Mouse (Mus musculus) CH12.LX (cell line): ENCODE results near the gene Zkscan8. TPM values are rescaled to one million over a fixed set of nuclear protein-coding genes. Genes with fewer than 3 reads are reported as not detected.

Source experiments
- DNase-seq: peaks from one replicate; pipeline ENCODE4 v3.0.0-alpha.2; 2013; ENCODE audit errors: extremely low read depth
- H3K27ac ChIP-seq: 2 replicates; pipeline ENCODE4 v1.5.1; 2012; ENCODE audit warnings: low read depth, mild to moderate bottlenecking, control low read depth, moderate library complexity; ENCODE audit not compliant: insufficient read depth
- H3K27me3 ChIP-seq: replicated peaks from 2 replicates; pipeline ENCODE3; 2012; ENCODE audit warnings: inconsistent platforms
- H3K36me3 ChIP-seq, 2 experiments: replicated peaks in 1 of 2; 2 replicates each; pipeline versions ENCODE3 to v1.6.1; 2012; ENCODE audit warnings: inconsistent platforms in 1 of 2, low read length in 1 of 2, mild to moderate bottlenecking in 1 of 2, mixed read lengths in 1 of 2, moderate library complexity in 1 of 2; ENCODE audit not compliant: control insufficient read depth in 1 of 2, insufficient read depth in 1 of 2
- H3K4me1 ChIP-seq, 2 experiments: 2 replicates each; pipeline ENCODE4 v1.6.1; 2012; ENCODE audit warnings: inconsistent platforms in 1 of 2, moderate library complexity in 1 of 2; ENCODE audit not compliant: insufficient read depth in 2 of 2, control insufficient read depth in 1 of 2
- H3K4me2 ChIP-seq: 2 replicates; pipeline ENCODE4 v1.6.1; 2012; ENCODE audit warnings: low read depth, mild to moderate bottlenecking, control low read depth; ENCODE audit not compliant: poor library complexity, insufficient read depth, severe bottlenecking
- H3K4me3 ChIP-seq, 3 experiments: fragments of 150-350 bp in 1 of 3; sonication (generic) in 1 of 3; replicated peaks in 1 of 3; 2 replicates each; pipeline versions ENCODE3 to v1.5.1; 2011 to 2012; ENCODE audit warnings: low read depth in 2 of 3, low read length in 2 of 3, mild to moderate bottlenecking in 2 of 3, moderate library complexity in 2 of 3, control low read depth in 1 of 3, improper control_type of control experiment in 1 of 3, inconsistent platforms in 1 of 3, mixed read lengths in 1 of 3; ENCODE audit not compliant: poor library complexity in 1 of 3
- H3K79me2 ChIP-seq: replicated peaks from 2 replicates; pipeline ENCODE4 v1.6.1; 2012; ENCODE audit warnings: mild to moderate bottlenecking, moderate library complexity; ENCODE audit not compliant: control insufficient read depth, poor library complexity, insufficient read depth, severe bottlenecking; ENCODE audit errors: extremely low read depth
- H3K9ac ChIP-seq: 2 replicates; pipeline ENCODE4 v1.6.1; 2012; ENCODE audit warnings: low read depth, mild to moderate bottlenecking, control low read depth, moderate library complexity; ENCODE audit not compliant: insufficient read depth
- H3K9me3 ChIP-seq: replicated peaks from 2 replicates; pipeline ENCODE3; 2012; ENCODE audit warnings: low read length, inconsistent platforms, mixed read lengths
- BHLHE40 ChIP-seq: IDR thresholded peaks from 2 replicates; pipeline ENCODE4 v1.6.1; 2011; ENCODE audit warnings: mild to moderate bottlenecking, low read depth, low read length, improper control_type of control experiment
- CHD1 ChIP-seq: IDR thresholded peaks from 2 replicates; pipeline ENCODE4 v1.6.1; 2012; ENCODE audit warnings: low read depth, low read length, improper control_type of control experiment, inconsistent platforms
- CTCF ChIP-seq, 2 experiments: IDR thresholded peaks in 1 of 2; conservative IDR thresholded peaks in 1 of 2; 2 replicates each; pipeline ENCODE4 v1.5.1; 2011 to 2012; ENCODE audit warnings: low read depth in 2 of 2, low read length in 2 of 2, improper control_type of control experiment in 1 of 2, inconsistent platforms in 1 of 2, mild to moderate bottlenecking in 1 of 2, moderate library complexity in 1 of 2
- E2F4 ChIP-seq: IDR thresholded peaks from 2 replicates; pipeline ENCODE4 v1.6.1; 2011; ENCODE audit warnings: low read depth, low read length, improper control_type of control experiment; ENCODE audit not compliant: insufficient replicate concordance
- ELF1 ChIP-seq: IDR thresholded peaks from 2 replicates; pipeline ENCODE4 v1.6.1; 2014; ENCODE audit warnings: low read depth, mild to moderate bottlenecking, inconsistent platforms, low read length, improper control_type of control experiment
- GABPA ChIP-seq: IDR thresholded peaks from 2 replicates; pipeline ENCODE4 v1.6.1; 2012; ENCODE audit warnings: low read depth, low read length, improper control_type of control experiment, inconsistent platforms; ENCODE audit not compliant: insufficient replicate concordance
- HCFC1 ChIP-seq: IDR thresholded peaks from 2 replicates; pipeline ENCODE4 v1.6.1; 2012; ENCODE audit warnings: low read depth, mild to moderate bottlenecking, inconsistent platforms, low read length, improper control_type of control experiment
- IRF4 ChIP-seq: IDR thresholded peaks from 2 replicates; pipeline ENCODE4 v1.6.1; 2014; ENCODE audit warnings: low read depth, mild to moderate bottlenecking, inconsistent platforms, low read length, improper control_type of control experiment
- JUN ChIP-seq: IDR thresholded peaks from 2 replicates; pipeline ENCODE4 v1.6.1; 2011; ENCODE audit warnings: low read depth, mild to moderate bottlenecking, low read length, improper control_type of control experiment, moderate library complexity; ENCODE audit not compliant: insufficient read depth
- MAFK ChIP-seq: IDR thresholded peaks from 2 replicates; pipeline ENCODE4 v1.6.1; 2011; ENCODE audit warnings: low read length, improper control_type of control experiment; ENCODE audit not compliant: insufficient replicate concordance
- MAX ChIP-seq: IDR thresholded peaks from 2 replicates; pipeline ENCODE4 v1.6.1; 2011; ENCODE audit warnings: low read length, improper control_type of control experiment
- MXI1 ChIP-seq: IDR thresholded peaks from 2 replicates; pipeline ENCODE4 v1.6.1; 2011; ENCODE audit warnings: mild to moderate bottlenecking, low read depth, low read length, improper control_type of control experiment
- MYC ChIP-seq: IDR thresholded peaks from 2 replicates; pipeline ENCODE4 v1.6.1; 2011; ENCODE audit warnings: low read depth, mild to moderate bottlenecking, improper control_type of control experiment, low read length
- PAX5 ChIP-seq: IDR thresholded peaks from 2 replicates; pipeline ENCODE4 v1.6.1; 2012; ENCODE audit warnings: low read length, inconsistent platforms, mixed read lengths
- POLR2A ChIP-seq: IDR thresholded peaks from 2 replicates; pipeline ENCODE4 v1.6.1; 2011; ENCODE audit warnings: low read depth, mild to moderate bottlenecking, improper control_type of control experiment, low read length
- POLR2AphosphoS2 ChIP-seq: IDR thresholded peaks from 2 replicates; pipeline ENCODE4 v1.6.1; 2011; ENCODE audit warnings: low read depth, low read length, improper control_type of control experiment
- RCOR1 ChIP-seq: conservative IDR thresholded peaks from 2 replicates; pipeline ENCODE4 v1.6.1; 2012; ENCODE audit warnings: low read depth, mild to moderate bottlenecking, inconsistent platforms, low read length, improper control_type of control experiment
- SMC3 ChIP-seq: IDR thresholded peaks from 2 replicates; pipeline ENCODE4 v1.6.1; 2011; ENCODE audit warnings: low read depth, low read length, improper control_type of control experiment
- TBP ChIP-seq: conservative IDR thresholded peaks from 2 replicates; pipeline ENCODE4 v1.6.1; 2011; ENCODE audit warnings: low read depth, low read length, improper control_type of control experiment
- USF1 ChIP-seq: IDR thresholded peaks from 2 replicates; pipeline ENCODE4 v1.6.1; 2014; ENCODE audit warnings: low read depth, mild to moderate bottlenecking, inconsistent platforms, low read length, improper control_type of control experiment
- ZC3H11A ChIP-seq: IDR thresholded peaks from 2 replicates; pipeline ENCODE4 v1.6.1; 2012; ENCODE audit warnings: low read depth, mild to moderate bottlenecking, inconsistent platforms, low read length, improper control_type of control experiment
- ZKSCAN1 ChIP-seq: IDR thresholded peaks from 2 replicates; pipeline ENCODE4 v1.6.1; 2012; ENCODE audit warnings: low read depth, inconsistent platforms, low read length, improper control_type of control experiment, borderline replicate concordance
- ZNF384 ChIP-seq: IDR thresholded peaks from 2 replicates; pipeline ENCODE4 v1.6.1; 2012; ENCODE audit warnings: low read depth, low read length, improper control_type of control experiment, inconsistent platforms
- dilution Hi-C: fragments of 300-500 bp; cut with MboI; formaldehyde crosslinking; loops from 2 replicates; pipeline ENCODE4 v1.14.3; 2020; ENCODE audit warnings: low sequenced_read_pairs; ENCODE audit not compliant: extremely low pct_unique_long_range_greater_than_20kb, extremely low pct_ligation_motif_present
- in situ Hi-C: fragments of 300-500 bp; cut with MboI; formaldehyde crosslinking; loops from 3 replicates; pipeline ENCODE4 v1.14.3; 2019; ENCODE audit warnings: low sequenced_read_pairs, low pct_ligation_motif_present, low pct_unique_long_range_greater_than_20kb, mixed read lengths
- polyA plus RNA-seq: library from polyadenylated mRNA; unstranded; fragments of >175 nt; gene quantifications from 2 replicates; pipeline ENCODE4 v1.2.1, GENCODE M21; 2012; ENCODE audit warnings: low read depth; ENCODE audit not compliant: insufficient read length
- total RNA-seq, 2 experiments: library from RNA; depleted of rRNA; stranded (reverse); fragments of 300-350 nt in 1 of 2; fragments of >200 nt in 1 of 2; gene quantifications; 2 replicates each; pipeline ENCODE4 v1.2.3; 2012 to 2014

The Zkscan8 gene
- total and polyA plus RNA-seq, 3 experiments = 7.4 to 9.7 (median 7.6) TPM

DNA sequence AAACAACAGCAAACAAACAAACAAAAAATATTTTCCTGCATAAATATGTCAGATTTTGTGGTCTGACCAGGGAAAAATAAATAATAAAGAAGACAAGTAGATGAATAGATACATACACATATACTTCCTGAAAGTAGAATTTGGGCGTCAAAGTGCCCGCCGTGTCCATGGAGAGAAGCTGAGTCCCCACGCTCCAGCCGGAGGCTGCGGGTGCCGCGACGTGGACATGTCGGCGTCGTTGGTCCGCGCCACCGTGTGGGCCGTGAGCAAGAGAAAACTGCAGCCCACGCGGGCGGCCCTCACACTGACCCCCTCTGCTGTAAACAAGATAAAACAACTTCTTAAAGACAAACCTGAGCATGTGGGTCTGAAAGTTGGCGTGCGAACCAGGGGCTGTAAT lies 35.8 kb downstream of the Zkscan8 start, which contains the start of gene AK157302:
Gene AK157302 (plus strand): TSS at position 144 of the 400 bp plus-strand sequence.
- in situ Hi-C loops = no loop called here
- Histone ChIP-seq H3K36me3 (no peaks in the 10 kb centered on the region), H3K27me3 (no peaks in the 10 kb centered on the region), H3K4me1 (no peaks in the 10 kb centered on the region), H3K9ac (no peak within 1 kb of the TSS), H3K4me2 (no peak within 1 kb of the TSS), H3K9me3 (no peaks in the 10 kb centered on the region), H3K79me2 (no peaks in the 10 kb centered on the region), H3K27ac (no peak within 1 kb of the TSS), H3K4me3 (no peak within 1 kb of the TSS)
- no peak for TF ChIP-seq USF1
- TF ChIP-seq HCFC1 = no peak
- no peak for TF ChIP-seq GABPA
- TF ChIP-seq CTCF (conservative IDR thresholded peaks at IDR 0.05 in 1 of 2, IDR thresholded peaks at IDR 0.05 in 1 of 2; ENCODE audit: low read depth in 2 of 2, low read length in 2 of 2) = no peak
- TF ChIP-seq CHD1 = no peak
- TF ChIP-seq POLR2A = no peak
- no peak for DNase-seq
- dilution Hi-C loops = no loop called here

DNA sequence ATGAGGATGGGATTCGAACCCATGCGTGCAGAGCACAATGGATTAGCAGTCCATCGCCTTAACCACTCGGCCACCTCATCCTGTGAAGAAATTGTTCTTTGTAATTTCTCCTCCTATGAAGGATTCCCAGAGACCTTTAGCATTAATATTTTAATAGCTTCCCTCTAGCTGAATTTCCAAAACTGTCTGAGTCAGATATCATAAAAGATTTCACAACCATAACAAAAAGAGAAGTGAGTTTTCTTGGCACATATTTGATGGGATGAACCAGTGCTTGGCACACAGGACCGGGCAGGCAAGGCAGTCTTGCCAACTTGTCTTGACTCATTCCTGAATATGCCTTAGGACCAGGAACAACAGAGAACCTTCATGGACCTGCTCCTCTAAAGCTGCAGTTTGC lies 38.1 kb downstream of the Zkscan8 start:
- H3K9me3 ChIP-seq = peaks cover under 1% of the 10 kb centered on the region
- H3K27ac ChIP-seq = no peak overlapping the region
- no peak for DNase-seq
- H3K79me2 ChIP-seq = no peaks in the 10 kb centered on the region
- H3K27me3 ChIP-seq = no peaks in the 10 kb centered on the region
- dilution Hi-C loops (no loop called here), in situ Hi-C loops (no loop called here)
- no peak overlapping the region for H3K9ac ChIP-seq
- TF ChIP-seq PAX5 = no peak
- no peak for TF ChIP-seq MXI1
- TF ChIP-seq ELF1 = 0 out of 2 replicates have a peak, but pooled peaks have one; percentile 9
- no peak for TF ChIP-seq ZC3H11A
- 0 out of 2 replicates have a peak, but pooled peaks have one; percentile 18 for TF ChIP-seq MAFK
- no peak for TF ChIP-seq MYC
- no peak for TF ChIP-seq CTCF (conservative IDR thresholded peaks at IDR 0.05 in 1 of 2, IDR thresholded peaks at IDR 0.05 in 1 of 2; ENCODE audit: low read depth in 2 of 2, low read length in 2 of 2)
- peak; percentile 97 for TF ChIP-seq TBP
- H3K4me2 ChIP-seq = no peak overlapping the region
- H3K4me3 ChIP-seq = no peak overlapping the region
- no peaks in the 10 kb centered on the region for H3K36me3 ChIP-seq
- H3K4me1 ChIP-seq = no peaks in the 10 kb centered on the region

DNA sequence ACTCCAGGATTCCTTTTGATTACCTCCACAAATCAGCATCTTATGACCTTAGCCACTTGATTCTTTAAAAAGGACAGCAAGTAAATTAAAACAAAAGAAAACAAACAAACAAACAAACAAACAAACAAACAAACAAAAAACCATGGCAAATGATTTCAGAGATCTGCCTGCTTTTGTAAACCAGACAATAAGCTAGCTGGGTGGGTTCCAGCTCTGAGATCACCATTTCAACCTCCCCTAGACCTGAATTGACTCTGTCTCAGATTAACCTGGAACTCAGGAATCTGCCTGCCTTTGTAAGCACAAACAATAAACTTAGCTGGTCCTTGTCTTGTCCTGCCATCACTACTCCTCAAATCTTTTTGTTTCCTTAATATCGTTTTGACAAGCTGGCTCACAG lies 44.0 kb downstream of the Zkscan8 start:
- dilution Hi-C loops (no loop called here), in situ Hi-C loops (no loop called here)
- no peak overlapping the region for H3K4me3 ChIP-seq
- TF ChIP-seq RCOR1 = no peak
- TF ChIP-seq ZKSCAN1 = no peak
- no peak for TF ChIP-seq ZC3H11A
- no peak for TF ChIP-seq JUN
- no peak for TF ChIP-seq GABPA
- no peak for TF ChIP-seq SMC3
- no peak for TF ChIP-seq MYC
- TF ChIP-seq ZNF384 = no peak
- no peak for TF ChIP-seq HCFC1
- TF ChIP-seq BHLHE40 = no peak
- TF ChIP-seq MXI1 = no peak
- no peak for TF ChIP-seq PAX5
- no peak for TF ChIP-seq MAX
- TF ChIP-seq POLR2AphosphoS2 = no peak
- TF ChIP-seq IRF4 = no peak
- TF ChIP-seq TBP = no peak
- TF ChIP-seq E2F4 = no peak
- no peak for TF ChIP-seq ELF1
- TF ChIP-seq CHD1 = no peak
- no peak for TF ChIP-seq MAFK
- no peaks in the 10 kb centered on the region for H3K36me3 ChIP-seq
- H3K9ac ChIP-seq = no peak overlapping the region
- H3K79me2 ChIP-seq = no peaks in the 10 kb centered on the region
- no peaks in the 10 kb centered on the region for H3K27me3 ChIP-seq
- no peak for DNase-seq
- H3K27ac ChIP-seq = no peak overlapping the region
- H3K4me2 ChIP-seq = no peak overlapping the region
- no peaks in the 10 kb centered on the region for H3K4me1 ChIP-seq
- H3K9me3 ChIP-seq = peaks cover 3% of the 10 kb centered on the region
